Comparison of ENCODE assay signal across 8 mouse cellular contexts in the genomic region with DNA sequence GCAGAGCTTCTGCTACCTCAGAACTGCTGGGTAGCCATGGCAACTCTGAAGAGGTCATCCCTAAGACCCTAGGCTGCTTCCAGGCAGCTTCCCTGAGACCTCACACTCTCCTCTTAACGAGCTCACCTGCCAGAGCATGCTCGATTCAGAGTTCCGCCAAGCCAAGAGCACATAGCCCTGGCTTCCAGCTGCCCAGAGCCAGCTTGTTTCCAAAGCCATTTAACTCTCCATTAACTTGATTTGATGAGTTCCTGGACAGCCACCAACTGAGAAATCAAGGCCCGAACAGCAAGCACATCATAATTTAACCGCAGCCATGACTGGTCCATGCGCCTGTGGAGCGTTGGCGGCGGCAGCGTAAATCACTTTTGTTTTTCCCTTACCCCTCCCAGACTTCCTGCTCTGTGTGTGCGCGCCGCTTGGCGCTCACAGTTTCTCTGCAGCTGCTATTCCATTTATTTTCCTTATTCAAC. TPM values are rescaled to one million over a fixed set of nuclear protein-coding genes. Genes with fewer than 3 reads are reported as not detected.
DNase-seq lines count a peak whose midpoint lies in the region; ATAC-seq and TF ChIP-seq lines count a peak whose summit lies in the region.

No protein-coding gene starts in this region.

- no peaks in the 10 kb centered on the region for H3K27me3 ChIP-seq in kidney, embryonic 14.5 days (ENCODE audit: control insufficient read depth, insufficient read depth, low read length)
- no peaks in the 10 kb centered on the region for H3K27me3 ChIP-seq in liver, embryonic 15.5 days

- H3K27ac ChIP-seq in kidney, embryonic 14.5 days (ENCODE audit: low read depth, low read length), result peak overlapping the region; percentile 78; the same call in 1 of the 2 replicates
- no peak overlapping the region for H3K27ac ChIP-seq in liver, embryonic 15.5 days (replicated peaks)
- peak overlapping the region; percentile 47 for H3K27ac ChIP-seq in olfactory bulb, adult 2 months (ENCODE audit: insufficient read depth, low read depth, low read length)

- no peaks in the 10 kb centered on the region for H3K36me3 ChIP-seq in kidney, embryonic 14.5 days (ENCODE audit: control insufficient read depth, insufficient read depth, low read length)
- H3K36me3 ChIP-seq in liver, embryonic 15.5 days (replicated peaks), result no peaks in the 10 kb centered on the region

- peaks cover 36% of the 10 kb centered on the region for H3K4me1 ChIP-seq in kidney, embryonic 14.5 days (ENCODE audit: control insufficient read depth, insufficient read depth, low read length)
- no peaks in the 10 kb centered on the region for H3K4me1 ChIP-seq in liver, embryonic 15.5 days (replicated peaks)
- H3K4me1 ChIP-seq in olfactory bulb, adult 2 months (ENCODE audit: control insufficient read depth, insufficient read depth, low read length), result peaks cover 24% of the 10 kb centered on the region

- 3% methylated on average over 14 of the region's 14 CpGs for WGBS in kidney, embryonic 14.5 days
- WGBS in liver, embryonic 15.5 days (ENCODE audit: insufficient replicate concordance), result 21% methylated on average over 14 of the region's 14 CpGs
- WGBS in olfactory bulb, adult 2 months, result 9% methylated on average over 14 of the region's 14 CpGs

- TF ChIP-seq POLR2A in olfactory bulb, adult 2 months (IDR thresholded peaks at IDR 0.05; ENCODE audit: insufficient read depth, low read depth, low read length), result no peak

- H3K9ac ChIP-seq in kidney, embryonic 14.5 days (ENCODE audit: low read depth, low read length), result no peak overlapping the region; the same call in 1 of the 2 replicates
- H3K9ac ChIP-seq in liver, embryonic 15.5 days, result no peak overlapping the region

- no peak for TF ChIP-seq CTCF in olfactory bulb, adult 2 months (IDR thresholded peaks at IDR 0.05; ENCODE audit: insufficient read depth, low read depth, low read length)

- peak overlapping the region; percentile 22 for H3K4me3 ChIP-seq in kidney, embryonic 14.5 days (ENCODE audit: low read length)
- no peak overlapping the region for H3K4me3 ChIP-seq in liver, embryonic 15.5 days (replicated peaks)
- peak overlapping the region; percentile 29 for H3K4me3 ChIP-seq in olfactory bulb, adult 2 months (ENCODE audit: insufficient read depth, low read depth, low read length)

- no peaks in the 10 kb centered on the region for H3K9me3 ChIP-seq in kidney, embryonic 14.5 days (ENCODE audit: control insufficient read depth, low read length)
- H3K9me3 ChIP-seq in liver, embryonic 15.5 days (replicated peaks), result no peaks in the 10 kb centered on the region

- H3K4me2 ChIP-seq in kidney, embryonic 14.5 days (replicated peaks; ENCODE audit: low read depth, low read length), result peak overlapping the region; percentile 44
- 0 out of 2 replicates have a peak overlapping the region, but pooled peaks have one; percentile 1 for H3K4me2 ChIP-seq in liver, embryonic 15.5 days

- peak; percentile 69 for ATAC-seq in kidney, embryonic 14.5 days (ENCODE audit: low FRiP score, low TSS enrichment)
- no peak for ATAC-seq in liver, embryonic 15.5 days (ENCODE audit: insufficient read depth)
- no peak for ATAC-seq in megakaryocyte progenitor cell, adult 5-6 weeks (replicated peaks; ENCODE audit: poor library complexity)
- ATAC-seq in erythroid progenitor cell, adult 5-6 weeks (replicated peaks; ENCODE audit: low FRiP score, poor library complexity, severe bottlenecking), result no peak

- DNase-seq in Muller cell, postnatal 12 days (ENCODE audit: inconsistent ontology term), result peak; percentile 84
- DNase-seq in brain, adult 2 months (ENCODE audit: low read depth, low spot score), result peak; percentile 80
- peak; percentile 88 for DNase-seq in forelimb bud, embryonic 11.5 days (ENCODE audit: low read depth, low spot score)

RNA-seq across cellular contexts. Expression of a gene that starts 32.7 kb away (rescaled TPM):
- 6.3 and 6.8 TPM in 2 replicates for polyA plus RNA-seq in kidney, embryonic 14.5 days (2014; fragmentation: Nextera tagmentation; extraction: Ambion mirVana)
- polyA plus RNA-seq in liver, embryonic 15.5 days (2015; fragmentation: Nextera tagmentation; extraction: Ambion mirVana), result 0.10 and 0.12 TPM in 2 replicates
- not detected in 2 replicates for polyA plus RNA-seq in olfactory bulb, adult 2 months (2012; ENCODE audit: insufficient read depth, insufficient read length, low replicate concordance, missing spikeins)
- not detected in 2 replicates for total RNA-seq in megakaryocyte progenitor cell, adult 5-6 weeks (2015)
- 0.14 TPM in 1 of 2 replicates, not detected in the other for total RNA-seq in megakaryocyte progenitor cell, adult 5-6 weeks (2017)
- not detected in 2 replicates for total RNA-seq in erythroid progenitor cell, adult 5-6 weeks (2015; ENCODE audit: low replicate concordance)
- not detected in 2 replicates for total RNA-seq in erythroid progenitor cell, adult 5-6 weeks (2017; ENCODE audit: low replicate concordance)
